ENCODE assay signal across 21 mouse cellular contexts in the genomic region with DNA sequence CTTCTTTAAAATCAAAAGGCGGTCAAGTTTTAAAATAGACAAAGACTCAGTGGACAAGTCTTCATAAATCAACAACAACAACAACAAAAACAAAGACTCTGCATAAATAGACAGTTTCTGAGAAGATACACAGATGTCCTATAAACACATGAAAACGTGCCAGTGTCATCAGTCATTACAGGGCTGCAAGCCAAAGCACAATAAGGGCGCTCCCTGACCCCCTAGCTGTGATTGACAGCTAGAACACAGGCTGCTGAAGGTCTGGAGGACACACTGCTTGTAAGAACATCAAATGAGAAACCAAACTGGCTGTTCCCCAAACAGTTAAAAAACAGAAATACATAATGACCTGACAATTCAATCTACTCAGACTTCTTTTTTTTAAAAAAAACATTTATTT. TPM values are rescaled to one million over a fixed set of nuclear protein-coding genes. Genes with fewer than 3 reads are reported as not detected.
DNase-seq lines count a peak whose midpoint lies in the region; ATAC-seq and TF ChIP-seq lines count a peak whose summit lies in the region.
"Had no signal": no experiment of that assay in that cellular context is flagged by ENCODE, and none has a peak within 500 bp of the region (broad histone marks: within the 10 kb centered on the region; RNA-seq: fewer than 3 reads in every experiment).

No protein-coding gene starts in this region.

- H3K9me3 ChIP-seq in lung, embryonic 16.5 days (ENCODE audit: control insufficient read depth, low read length) = no peaks in the 10 kb centered on the region
- H3K9me3 ChIP-seq: embryonic facial prominence, embryonic 13.5 days; forebrain, embryonic 12.5 days; heart, embryonic 15.5 days; hindbrain, embryonic 10.5 days had no signal

- peaks cover 13% of the 10 kb centered on the region for H3K4me1 ChIP-seq in kidney, adult 2 months (ENCODE audit: control insufficient read depth, insufficient read depth, low read length)
- H3K4me1 ChIP-seq in lung, embryonic 16.5 days (replicated peaks; ENCODE audit: control insufficient read depth, insufficient read depth, low read length) = 0 out of 2 replicates have a peak, but pooled peaks cover 2% of the 10 kb centered on the region
- peaks cover 4% of the 10 kb centered on the region; the same call in 1 of the 2 replicates for H3K4me1 ChIP-seq in lung, adult 2 months (ENCODE audit: control insufficient read depth, insufficient read depth, low read length)
- H3K4me1 ChIP-seq: heart, embryonic 15.5 days had no signal

- no peak for TF ChIP-seq CTCF in kidney, adult 2 months (conservative IDR thresholded peaks at IDR 0.05; ENCODE audit: insufficient read depth, insufficient read length, low read depth, low read length)
- TF ChIP-seq CTCF in lung, adult 2 months (IDR thresholded peaks at IDR 0.05; ENCODE audit: insufficient read depth, low read length) = no peak

- TF ChIP-seq POLR2A in kidney, adult 2 months (IDR thresholded peaks at IDR 0.05; ENCODE audit: low read depth, low read length) = no peak
- TF ChIP-seq POLR2A in lung, adult 2 months (IDR thresholded peaks at IDR 0.05; ENCODE audit: borderline replicate concordance, extremely low read depth, low read depth, low read length) = no peak

- no peaks in the 10 kb centered on the region for H3K36me3 ChIP-seq in kidney, adult 2 months (ENCODE audit: control insufficient read depth, insufficient read depth, low read length)
- H3K36me3 ChIP-seq in lung, embryonic 16.5 days (ENCODE audit: control insufficient read depth, insufficient read depth, low read length) = no peaks in the 10 kb centered on the region
- H3K36me3 ChIP-seq: embryonic facial prominence, embryonic 13.5 days; forebrain, embryonic 12.5 days; heart, embryonic 15.5 days; hindbrain, embryonic 10.5 days had no signal

- peak; percentile 64 for DNase-seq in kidney, adult 2 months
- DNase-seq in kidney, adult 18-20 months = no peak
- DNase-seq in kidney, postnatal 14 days = peak; percentile 45
- DNase-seq in kidney, adult 11 months = no peak
- DNase-seq in lung, adult 2 months = no peak
- no peak for DNase-seq in embryo, embryonic 9.5 days (ENCODE audit: extremely low spot score)
- DNase-seq: adrenal gland, postnatal 14 days; cerebellum, adult 11-12 months; cerebellum, adult 9-10 months; cerebellum, postnatal 25 days; gastrocnemius, postnatal 10 days; heart, adult 18-20 months had no signal

- WGBS in kidney, adult 2 months = 56% methylated on average over 3 of the region's 3 CpGs
- WGBS in lung, embryonic 16.5 days = 59% methylated on average over 3 of the region's 3 CpGs
- 65% methylated on average over 3 of the region's 3 CpGs for WGBS in lung, adult 2 months

- H3K27me3 ChIP-seq in kidney, adult 2 months (replicated peaks; ENCODE audit: control insufficient read depth, insufficient read depth, low read length) = no peaks in the 10 kb centered on the region
- no peaks in the 10 kb centered on the region for H3K27me3 ChIP-seq in lung, embryonic 16.5 days (ENCODE audit: control insufficient read depth, insufficient read depth, low read depth, low read length)
- H3K27me3 ChIP-seq: embryonic facial prominence, embryonic 13.5 days; heart, embryonic 15.5 days had no signal

- H3K27ac ChIP-seq in kidney, adult 2 months (ENCODE audit: insufficient read depth, low read depth, low read length) = no peak overlapping the region
- H3K27ac ChIP-seq in lung, embryonic 16.5 days (ENCODE audit: low read length) = no peak overlapping the region
- H3K27ac ChIP-seq: embryonic facial prominence, embryonic 13.5 days; forebrain, embryonic 12.5 days; heart, embryonic 15.5 days; hindbrain, embryonic 10.5 days had no signal

- ATAC-seq in lung, embryonic 16.5 days (ENCODE audit: low read depth) = peak; percentile 65
- ATAC-seq: forebrain, embryonic 16.5 days had no signal

- H3K4me2 ChIP-seq in lung, embryonic 16.5 days (ENCODE audit: low read depth, low read length) = no peak overlapping the region
- H3K4me2 ChIP-seq: embryonic facial prominence, embryonic 13.5 days; forebrain, embryonic 12.5 days; heart, embryonic 11.5 days; heart, embryonic 15.5 days had no signal

- H3K4me3 ChIP-seq in kidney, adult 2 months (ENCODE audit: insufficient read depth, low read depth, low read length) = no peak overlapping the region
- no peak overlapping the region for H3K4me3 ChIP-seq in lung, embryonic 16.5 days (ENCODE audit: low read length)
- no peak overlapping the region for H3K4me3 ChIP-seq in lung, adult 2 months (replicated peaks; ENCODE audit: extremely low read depth, low read depth, low read length)
- H3K4me3 ChIP-seq: embryonic facial prominence, embryonic 13.5 days; forebrain, embryonic 12.5 days; heart, embryonic 15.5 days; hindbrain, embryonic 10.5 days had no signal

- H3K9ac ChIP-seq in lung, embryonic 16.5 days (ENCODE audit: low read length) = no peak overlapping the region
- H3K9ac ChIP-seq: embryonic facial prominence, embryonic 13.5 days; forebrain, embryonic 12.5 days; heart, embryonic 15.5 days had no signal

RNA-seq across cellular contexts. Expression of a gene that starts 5.4 kb away (rescaled TPM):
- 52.7 and 57.7 TPM in 2 replicates for polyA plus RNA-seq in kidney, adult 2 months (2012; rRNA removed)
- 21.9 and 22.4 TPM in 2 replicates for polyA plus RNA-seq in lung, embryonic 16.5 days (2015; fragmentation: Nextera tagmentation; extraction: Ambion mirVana)
- 53.9 and 71.5 TPM in 2 replicates for polyA plus RNA-seq in lung, adult 2 months (2012; rRNA removed)

RNA-seq across cellular contexts. Expression of a gene that starts 37.2 kb away (rescaled TPM):
- polyA plus RNA-seq in kidney, adult 2 months (2012; rRNA removed) = 21.0 and 23.2 TPM in 2 replicates
- polyA plus RNA-seq in lung, embryonic 16.5 days (2015; fragmentation: Nextera tagmentation; extraction: Ambion mirVana) = 97.4 and 100 TPM in 2 replicates
- 16.3 and 21.2 TPM in 2 replicates for polyA plus RNA-seq in lung, adult 2 months (2012; rRNA removed)

RNA-seq across cellular contexts. Expression of a gene that starts 39.1 kb away (rescaled TPM):
- not detected in 2 replicates for polyA plus RNA-seq in kidney, adult 2 months (2012; rRNA removed)
- 0.05 TPM in 1 of 2 replicates, not detected in the other for polyA plus RNA-seq in lung, embryonic 16.5 days (2015; fragmentation: Nextera tagmentation; extraction: Ambion mirVana)
- 0.08 and 0.34 TPM in 2 replicates for polyA plus RNA-seq in lung, adult 2 months (2012; rRNA removed)
- polyA plus RNA-seq: C2C12; embryonic facial prominence, embryonic 13.5 days; forebrain, embryonic 12.5 days; forebrain, embryonic 16.5 days; frontal cortex, adult 2 months; heart, embryonic 11.5 days; heart, embryonic 15.5 days; hindbrain, embryonic 10.5 days had no signal

Comparison
In these comparisons a context has a peak if more than half of its experiments do, and no peak if none do; other contexts are left out.
1. DNase-seq: peak in kidney, adult 2 months (single experiment) and kidney, postnatal 14 days (single experiment); none in kidney, adult 18-20 months (single experiment), kidney, adult 11 months (single experiment), lung, adult 2 months (single experiment) and embryo, embryonic 9.5 days (single experiment).